Mouse (Mus musculus) heart, postnatal 0 days (tissue): ENCODE measurements at regions not wholly inside any gene's neighbourhood (a gene's known extent, or its start where the extent isn't known, plus 50 kb on each side); places are given as distances from the start of the nearest gene placed in this dataset.

ENCODE experiments used
- ATAC-seq: fragments of 200-750 bp; cut with Nextera tagmentation; 2 replicates; pipeline ENCODE4 v1.8.0; 2017; ENCODE audit warnings: low read depth, moderate number of reproducible peaks, moderate library complexity; ENCODE audit not compliant: insufficient read depth
- DNase-seq: peaks from one replicate; pipeline ENCODE4 v3.0.0-alpha.2; 2016; ENCODE audit warnings: low spot score
- H3K27ac ChIP-seq: fragments of 300-500 bp; sonication (generic); 2 replicates; pipeline ENCODE4 v1.5.1; 2014; ENCODE audit warnings: low read depth, mild to moderate bottlenecking
- H3K27me3 ChIP-seq: fragments of 300-500 bp; sonication (generic); 2 replicates; pipeline ENCODE4 v1.6.1; 2014; ENCODE audit warnings: low read length, mixed read lengths; ENCODE audit not compliant: control insufficient read depth, insufficient read depth
- H3K36me3 ChIP-seq: fragments of 300-500 bp; sonication (generic); replicated peaks from 2 replicates; pipeline ENCODE4 v1.6.1; 2014; ENCODE audit warnings: low read length, mixed read lengths; ENCODE audit not compliant: control insufficient read depth, insufficient read depth
- H3K4me1 ChIP-seq: fragments of 300-500 bp; sonication (generic); 2 replicates; pipeline ENCODE4 v1.6.1; 2014; ENCODE audit warnings: antibody characterized with exemption; ENCODE audit not compliant: control insufficient read depth, insufficient read depth
- H3K4me2 ChIP-seq: fragments of 300-500 bp; sonication (generic); 2 replicates; pipeline ENCODE4 v1.6.1; 2014; ENCODE audit warnings: low read depth, mild to moderate bottlenecking, low read length, moderate library complexity
- H3K4me3 ChIP-seq: fragments of 300-500 bp; sonication (generic); 2 replicates; pipeline ENCODE4 v1.5.1; 2014; ENCODE audit warnings: low read depth, low read length
- H3K9ac ChIP-seq: fragments of 300-500 bp; sonication (generic); replicated peaks from 2 replicates; pipeline ENCODE4 v1.6.1; 2014; ENCODE audit warnings: low read depth, low read length, mixed read lengths
- H3K9me3 ChIP-seq: fragments of 300-500 bp; sonication (generic); replicated peaks from 2 replicates; pipeline ENCODE4 v1.6.1; 2016; ENCODE audit warnings: low read length; ENCODE audit not compliant: control insufficient read depth
- CTCF ChIP-seq: IDR thresholded peaks from 2 replicates; pipeline ENCODE4 v1.5.1; 2016; ENCODE audit warnings: antibody characterized with exemption, control low read depth, low read depth
- EP300 ChIP-seq: IDR thresholded peaks from 2 replicates; pipeline ENCODE4 v1.6.1; 2016; ENCODE audit warnings: antibody characterized with exemption, low read depth
- WGBS: fragments of 180-500 bp; shearing (Covaris S2); extraction: QIAGEN DNeasy Blood & Tissue Kit; methylation state at CpG from one replicate; pipeline ENCODE4 v1.1.7; 2014; 5-methylcytosine and 5-hydroxymethylcytosine counted together

DNA sequence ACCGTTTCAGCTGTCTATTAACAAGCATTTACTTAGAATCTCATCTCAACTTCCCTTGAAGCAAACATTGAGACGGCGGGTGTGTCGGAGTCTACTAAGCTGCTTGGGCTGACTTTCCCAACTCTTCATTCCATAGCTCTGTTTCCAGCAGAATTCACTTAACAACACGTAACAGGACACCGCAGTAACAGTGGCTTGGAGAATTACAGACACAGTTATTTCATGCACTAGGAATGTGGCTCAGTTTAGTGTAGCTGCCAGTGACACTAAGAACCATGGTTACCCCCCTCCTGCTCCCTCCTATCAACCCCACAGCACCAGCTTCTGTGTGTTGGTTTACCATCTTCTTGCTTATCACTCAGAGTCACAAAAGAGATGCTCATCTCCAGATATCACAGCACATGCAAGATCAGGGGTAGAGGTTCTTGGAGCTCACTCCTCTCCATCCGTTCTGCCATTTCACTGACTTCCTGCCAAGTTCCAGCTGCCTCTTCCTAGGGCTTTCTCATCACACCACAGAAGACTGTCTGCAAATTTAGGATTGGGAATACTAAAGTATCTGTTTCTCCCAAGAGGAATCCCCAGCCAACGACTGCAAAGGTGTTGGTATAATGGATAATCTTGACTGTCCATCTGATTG lies 90.7 kb downstream of the Banf2 start:
- peak; percentile 91 for ATAC-seq
- 39% methylated on average over 8 of the region's 8 CpGs for WGBS

DNA sequence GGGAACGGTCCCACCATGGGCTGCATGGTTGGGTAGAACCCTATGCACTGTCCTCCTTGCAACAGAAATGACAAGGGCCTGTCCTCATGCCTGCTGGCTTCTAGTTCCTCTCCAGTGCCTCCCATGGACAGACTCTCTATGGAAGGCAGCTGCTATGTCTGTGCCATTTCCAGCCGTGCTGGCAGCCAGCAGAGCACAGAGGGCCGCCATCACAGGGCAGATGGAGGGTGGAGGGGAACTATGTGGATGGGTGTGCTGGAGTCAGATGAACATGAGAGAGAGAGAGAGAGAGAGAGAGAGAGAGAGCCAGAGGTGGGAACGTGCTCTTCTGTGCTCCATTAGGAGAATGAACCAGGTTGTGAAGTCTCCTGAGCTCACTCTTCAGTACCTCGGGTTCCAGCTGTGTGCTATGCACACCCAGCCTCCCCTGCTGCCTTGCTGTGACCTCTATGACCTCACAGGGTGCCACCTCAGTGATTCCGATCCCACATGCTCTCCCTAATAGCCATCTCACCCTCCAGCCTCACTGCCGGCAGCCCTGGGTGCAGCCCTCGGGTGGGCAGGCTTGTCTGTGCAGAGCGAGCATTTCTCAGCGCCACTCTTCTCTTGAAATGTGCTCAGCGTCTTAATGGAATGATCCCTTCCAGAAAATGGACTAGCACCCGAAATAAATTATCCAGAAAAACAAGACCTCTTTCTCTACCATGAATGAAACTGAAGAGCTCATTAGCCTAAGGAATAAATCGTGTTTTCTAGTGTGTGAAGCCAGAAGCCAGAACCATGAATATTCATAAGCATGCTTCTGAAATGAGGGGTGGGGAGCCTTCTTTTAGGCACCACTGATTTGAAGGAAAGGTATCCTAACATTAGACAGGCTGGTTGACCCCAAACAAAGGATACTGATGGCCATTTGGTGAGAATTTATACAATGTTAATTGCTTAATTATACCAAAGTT lies 94.5 kb downstream of the Banf2 start:
- ATAC-seq = no peak
- peaks cover 10% of the 10 kb centered on the region for H3K4me1 ChIP-seq
- WGBS = 80% methylated on average over 13 of the region's 13 CpGs
- no peak overlapping the region for H3K9ac ChIP-seq
- H3K4me3 ChIP-seq = no peak overlapping the region
- no peak overlapping the region for H3K4me2 ChIP-seq
- H3K36me3 ChIP-seq = no peaks in the 10 kb centered on the region
- TF ChIP-seq EP300 (no peak), CTCF (no peak)
- no peak for DNase-seq
- no peaks in the 10 kb centered on the region for H3K27me3 ChIP-seq
- no peak overlapping the region for H3K27ac ChIP-seq
- H3K9me3 ChIP-seq = no peaks in the 10 kb centered on the region

More for the DNA sequence above, 90.7 kb downstream of the Banf2 start:
- Histone ChIP-seq H3K9me3 (no peaks in the 10 kb centered on the region), H3K36me3 (no peaks in the 10 kb centered on the region), H3K9ac (no peak overlapping the region), H3K4me1 (peaks cover 11% of the 10 kb centered on the region), H3K4me2 (peak overlapping the region; percentile 37), H3K27ac (peak overlapping the region; percentile 80), H3K4me3 (no peak overlapping the region), H3K27me3 (no peaks in the 10 kb centered on the region)
- DNase-seq = peak; percentile 73
- TF ChIP-seq EP300 (0 out of 2 replicates have a peak, but pooled peaks have one; percentile 25), CTCF (no peak)

DNA sequence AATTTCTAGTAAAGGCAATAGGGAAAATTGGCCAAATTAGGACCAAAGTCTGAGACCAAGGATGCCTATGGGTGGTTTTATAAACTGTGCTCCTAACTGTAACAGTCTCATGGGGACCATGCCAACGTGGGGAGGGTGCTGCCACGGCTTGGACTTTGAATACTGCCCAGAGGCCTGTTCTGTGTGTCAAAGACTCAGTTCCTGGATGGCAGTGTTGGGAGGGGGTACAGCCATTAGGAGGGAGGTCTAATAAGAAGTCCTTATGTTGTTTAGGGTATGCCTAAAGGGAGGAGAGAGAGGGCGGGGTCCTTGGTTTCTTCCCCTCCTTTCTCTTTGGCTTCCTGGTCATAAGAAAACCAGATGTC lies 95.2 kb downstream of the Banf2 start:
- TF ChIP-seq EP300 (no peak), CTCF (no peak)
- peaks cover 3% of the 10 kb centered on the region; the same call in 1 of the 2 replicates for H3K4me1 ChIP-seq
- H3K27ac ChIP-seq = no peak overlapping the region
- WGBS = 93% methylated on average over 3 of the region's 3 CpGs
- ATAC-seq (no peak), DNase-seq (no peak)
- no peaks in the 10 kb centered on the region for H3K27me3 ChIP-seq
- no peak overlapping the region for H3K9ac ChIP-seq
- no peaks in the 10 kb centered on the region for H3K9me3 ChIP-seq
- H3K4me3 ChIP-seq = no peak overlapping the region
- H3K36me3 ChIP-seq = no peaks in the 10 kb centered on the region
- H3K4me2 ChIP-seq = no peak overlapping the region

DNA sequence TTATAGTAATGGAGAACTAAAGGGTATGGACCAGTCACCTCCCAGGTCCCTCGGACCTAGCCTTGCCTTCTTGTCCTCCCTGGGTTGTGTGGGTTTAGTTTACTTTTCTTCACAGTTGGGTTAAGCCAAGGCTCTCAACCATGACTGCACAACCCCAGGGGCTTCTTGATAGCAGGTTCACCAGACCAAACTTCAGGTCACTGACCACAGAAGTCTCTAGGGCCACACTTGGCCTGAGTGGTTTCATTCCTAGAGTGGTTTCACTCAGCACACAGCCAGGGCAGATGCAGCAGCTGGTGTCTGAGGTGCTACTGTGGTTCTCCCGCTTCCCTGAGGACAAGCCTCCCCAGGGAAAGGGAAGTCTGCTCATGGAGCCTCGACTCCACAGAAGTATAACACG lies 95.7 kb downstream of the Banf2 start:
- H3K9ac ChIP-seq = no peak overlapping the region
- ATAC-seq (no peak), DNase-seq (no peak)
- no peaks in the 10 kb centered on the region; the same call in 1 of the 2 replicates for H3K4me1 ChIP-seq
- no peaks in the 10 kb centered on the region for H3K27me3 ChIP-seq
- H3K27ac ChIP-seq = no peak overlapping the region
- no peak overlapping the region for H3K4me2 ChIP-seq
- H3K9me3 ChIP-seq = no peaks in the 10 kb centered on the region; the same call in 1 of the 2 replicates
- TF ChIP-seq CTCF = no peak
- TF ChIP-seq EP300 = no peak
- no peak overlapping the region for H3K4me3 ChIP-seq
- WGBS = 75% methylated on average over 4 of the region's 4 CpGs
- H3K36me3 ChIP-seq = no peaks in the 10 kb centered on the region

DNA sequence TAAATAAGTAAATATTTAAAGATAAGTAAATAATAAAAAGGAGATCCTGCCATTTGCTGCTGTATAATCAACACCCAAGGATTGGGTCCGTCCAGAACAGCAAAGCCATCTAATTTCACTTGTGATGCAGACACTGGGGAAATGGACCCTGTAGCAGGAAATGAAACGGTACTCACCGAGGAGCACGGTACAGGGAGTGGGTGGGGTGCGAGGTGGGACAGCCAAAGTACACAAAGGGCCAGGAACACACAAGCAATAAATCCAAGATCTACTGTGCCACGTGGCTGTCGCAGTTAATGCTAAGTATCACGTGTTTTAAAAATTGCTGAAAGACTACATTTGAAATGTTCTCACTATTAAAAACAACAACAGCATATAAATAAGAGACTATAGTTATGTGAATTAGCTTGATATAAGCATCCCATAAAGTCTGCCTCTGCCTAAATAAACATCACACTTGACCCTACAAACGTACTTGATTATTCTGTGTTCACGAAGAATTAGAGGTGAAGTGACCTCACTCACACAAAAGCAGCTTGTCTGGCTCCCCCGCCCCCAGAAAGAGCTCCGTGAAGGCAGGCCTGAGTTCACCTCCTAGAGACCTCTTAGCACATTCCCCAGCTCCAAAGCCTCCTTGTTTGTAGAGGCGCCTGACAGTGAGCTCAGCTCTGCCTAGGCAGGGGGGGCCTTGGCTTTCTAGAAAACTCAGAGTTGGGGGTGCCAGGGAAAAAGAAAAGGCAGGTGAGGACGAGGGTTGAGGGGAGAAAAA lies 101.1 kb downstream of the Banf2 start:
- Histone ChIP-seq H3K4me2 (no peak overlapping the region), H3K9ac (no peak overlapping the region), H3K9me3 (no peaks in the 10 kb centered on the region; the same call in 1 of the 2 replicates), H3K4me1 (no peaks in the 10 kb centered on the region), H3K27me3 (no peaks in the 10 kb centered on the region), H3K4me3 (no peak overlapping the region), H3K27ac (peak overlapping the region; percentile 67), H3K36me3 (no peaks in the 10 kb centered on the region)
- WGBS = 56% methylated on average over 14 of the region's 14 CpGs
- ATAC-seq (peak; percentile 24; the same call in 1 of the 2 replicates), DNase-seq (peak; percentile 23)
- TF ChIP-seq CTCF = no peak
- TF ChIP-seq EP300 = no peak
